8 mouse cellular contexts compared by ENCODE assay signal in genomic region chr9:102353636-102354491, GRCm38 (mm10). TPM values are rescaled to one million over a fixed set of nuclear protein-coding genes. Genes with fewer than 3 reads are reported as not detected.
DNase-seq lines count a peak whose midpoint lies in the region; ATAC-seq and TF ChIP-seq lines count a peak whose summit lies in the region.

No protein-coding gene starts in this region.

- peaks cover 92% of the 10 kb centered on the region for H3K27me3 ChIP-seq in E14TG2a.4 (ENCODE audit: insufficient read depth, low read length)
- H3K27me3 ChIP-seq in midbrain, embryonic 12.5 days = peaks cover 78% of the 10 kb centered on the region

- H3K4me3 ChIP-seq in E14TG2a.4 (replicated peaks; ENCODE audit: low read length) = peak overlapping the region; percentile 82
- H3K4me3 ChIP-seq in embryonic fibroblast, embryonic 13.5 days (ENCODE audit: insufficient read depth, low read length) = peak overlapping the region; percentile 9; the same call in 1 of the 2 replicates
- H3K4me3 ChIP-seq in midbrain, embryonic 12.5 days = peak overlapping the region; percentile 91

- no peaks in the 10 kb centered on the region; the same call in 1 of the 2 replicates for H3K9me3 ChIP-seq in E14TG2a.4 (ENCODE audit: low read length)
- no peaks in the 10 kb centered on the region for H3K9me3 ChIP-seq in midbrain, embryonic 12.5 days

- no peak for TF ChIP-seq POLR2A in embryonic fibroblast, embryonic 13.5 days (IDR thresholded peaks at IDR 0.05; ENCODE audit: low read depth, low read length)

- no peak for TF ChIP-seq CTCF in E14TG2a.4 (conservative IDR thresholded peaks at IDR 0.05; ENCODE audit: low read length)
- TF ChIP-seq CTCF in embryonic fibroblast, embryonic 13.5 days (IDR thresholded peaks at IDR 0.05; ENCODE audit: borderline replicate concordance, insufficient read depth, low read length) = no peak

- intact Hi-C loops in heart, postnatal 10 days (cut with DNase I) = loop anchor here (1.0 to 10.0 kb wide), 7 partner anchors 47 to 1172 kb away; no protein-coding TSS in a partner anchor

- no peak overlapping the region for H3K27ac ChIP-seq in embryonic fibroblast, embryonic 13.5 days (ENCODE audit: insufficient read depth, low read length)
- H3K27ac ChIP-seq in midbrain, embryonic 12.5 days (replicated peaks) = peak overlapping the region; percentile 79

- H3K4me1 ChIP-seq in E14TG2a.4 (replicated peaks; ENCODE audit: low read depth, low read length) = peaks cover 23% of the 10 kb centered on the region
- no peaks in the 10 kb centered on the region for H3K4me1 ChIP-seq in embryonic fibroblast, embryonic 13.5 days (ENCODE audit: control insufficient read depth, insufficient read depth, low read length)
- peaks cover 28% of the 10 kb centered on the region for H3K4me1 ChIP-seq in midbrain, embryonic 12.5 days

- DNase-seq in ZHBTc4 (ENCODE audit: low read depth, low spot score) = peak; percentile 74
- peak; percentile 32 to 44 for DNase-seq in heart, postnatal 10 days
- DNase-seq in kidney, postnatal 36 days = peak; percentile 4 to 33
- peak; percentile 69 for DNase-seq in testis, postnatal 10 days (ENCODE audit: low spot score)
- DNase-seq in thymus, postnatal 25 days = no peak

- H3K4me2 ChIP-seq in midbrain, embryonic 12.5 days (replicated peaks) = peak overlapping the region; percentile 98

- WGBS in midbrain, embryonic 12.5 days = under 1% methylated on average over 70 of the region's 70 CpGs

- no peaks in the 10 kb centered on the region for H3K36me3 ChIP-seq in E14TG2a.4 (ENCODE audit: insufficient read depth, low read length)
- H3K36me3 ChIP-seq in midbrain, embryonic 12.5 days = no peaks in the 10 kb centered on the region

- peak overlapping the region; percentile 95 for H3K9ac ChIP-seq in midbrain, embryonic 12.5 days (replicated peaks)

- peak; percentile 39; the same call in 1 of the 2 replicates for ATAC-seq in midbrain, embryonic 12.5 days (ENCODE audit: low FRiP score, low read depth)

RNA-seq across cellular contexts. Expression of gene Ephb1, which starts 0.6 kb away (rescaled TPM):
- 0.18 TPM in 1 of 2 replicates, not detected in the other for polyA plus RNA-seq in embryonic fibroblast, embryonic 13.5 days (2011; ENCODE audit: insufficient read length, low read depth, missing spikeins)
- 10 to 100 TPM in 1 of 2 experiments, 1 to 10 TPM in 1; 9.1 to 10.5 TPM for total RNA-seq in heart, postnatal 10 days (2021)
- 29.9 and 36.7 TPM in 2 replicates for polyA plus RNA-seq in midbrain, embryonic 12.5 days (2016; fragmentation: Nextera tagmentation; extraction: Ambion mirVana)

Comparison
In these comparisons a context has a peak if more than half of its experiments do, and no peak if none do; other contexts are left out.
1. H3K4me3 ChIP-seq: peak in every context shown above with its lines; median percentile 91 in midbrain, embryonic 12.5 days; 82 in E14TG2a.4; 9 in embryonic fibroblast, embryonic 13.5 days.
2. RNA of gene Ephb1, which starts 0.6 kb away (polyA plus RNA-seq): 29.9 to 36.7 TPM in midbrain, embryonic 12.5 days; 0.18 TPM in embryonic fibroblast, embryonic 13.5 days; every median in the first group is over 10 times any median in the second.